Mouse (Mus musculus) ES-Bruce4 (cell line): ENCODE data around the gene Tpk1. TPM values are rescaled to one million over a fixed set of nuclear protein-coding genes. Genes with fewer than 3 reads are reported as not detected.

Experiments
- H3K27ac ChIP-seq: 2 replicates; pipeline ENCODE4 v1.5.1; 2012; ENCODE audit warnings: low read length, inconsistent platforms; ENCODE audit not compliant: insufficient read depth
- H3K27me3 ChIP-seq: 2 replicates; pipeline ENCODE4 v1.6.1; 2012; ENCODE audit warnings: mild to moderate bottlenecking, low read length, inconsistent platforms; ENCODE audit not compliant: control insufficient read depth, poor library complexity, insufficient read depth, severe bottlenecking
- H3K36me3 ChIP-seq: 2 replicates; pipeline ENCODE4 v1.6.1; 2012; ENCODE audit warnings: inconsistent platforms, mild to moderate bottlenecking, low read length, moderate library complexity; ENCODE audit not compliant: control insufficient read depth, poor library complexity, insufficient read depth, severe bottlenecking
- H3K4me1 ChIP-seq: one replicate; pipeline ENCODE4 v1.8.1; 2011; ENCODE audit warnings: low read length; ENCODE audit not compliant: control insufficient read depth, insufficient read depth
- H3K4me3 ChIP-seq: 2 replicates; pipeline ENCODE4 v1.5.1; 2011; ENCODE audit warnings: low read depth, mild to moderate bottlenecking, low read length
- H3K9ac ChIP-seq: 2 replicates; pipeline ENCODE4 v1.6.1; 2012; ENCODE audit warnings: low read depth, mild to moderate bottlenecking, inconsistent platforms; ENCODE audit not compliant: poor library complexity, severe bottlenecking
- H3K9me3 ChIP-seq: replicated peaks from 2 replicates; pipeline ENCODE4 v1.6.1; 2012; ENCODE audit warnings: mild to moderate bottlenecking, low read length, inconsistent platforms; ENCODE audit not compliant: control insufficient read depth, poor library complexity, insufficient read depth, severe bottlenecking
- CTCF ChIP-seq: IDR thresholded peaks from one replicate; pipeline ENCODE4 v1.8.1; 2011; ENCODE audit warnings: low read depth, low read length
- EP300 ChIP-seq: IDR thresholded peaks from 2 replicates; pipeline ENCODE4 v1.6.1; 2011; ENCODE audit warnings: low read depth, low read length; ENCODE audit not compliant: insufficient read depth
- POLR2A ChIP-seq: IDR thresholded peaks from one replicate; pipeline ENCODE4 v1.8.1; 2011; ENCODE audit warnings: low read length; ENCODE audit not compliant: insufficient read depth
- polyA plus RNA-seq: library from polyadenylated mRNA; stranded (reverse); fragments of >200 nt; gene quantifications from 2 replicates; pipeline ENCODE4 v1.2.4, GENCODE M21; 2011; ENCODE audit warnings: low read depth; ENCODE audit not compliant: missing spikeins, insufficient read depth, insufficient read length

Gene Tpk1
- polyA plus RNA-seq, 1 experiment, result 7.5 TPM

DNA sequence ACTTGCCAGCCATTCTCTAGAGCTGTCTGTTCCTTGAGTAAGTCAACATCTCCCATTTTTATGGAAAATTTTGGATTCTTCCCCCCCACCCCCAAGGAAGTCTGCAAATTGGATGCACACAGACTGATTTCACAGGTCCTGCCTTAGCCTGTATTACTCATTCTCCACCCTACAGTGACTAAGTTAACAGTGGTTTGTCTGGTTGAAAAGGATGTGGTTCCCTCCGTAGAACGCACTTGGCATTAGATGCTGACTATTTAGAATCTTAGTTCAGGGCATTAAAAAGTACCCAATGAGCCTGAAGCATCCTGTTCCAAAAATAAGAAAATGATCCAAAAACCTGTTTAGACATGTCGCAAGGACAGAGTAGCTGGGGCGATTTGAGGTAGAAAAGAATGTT is 312.6 kb downstream of the Tpk1 start:
- TF ChIP-seq POLR2A (no peak), CTCF (no peak), EP300 (no peak)
- Histone ChIP-seq H3K4me3 (no peak overlapping the region), H3K36me3 (no peaks in the 10 kb centered on the region), H3K4me1 (no peaks in the 10 kb centered on the region), H3K9me3 (no peaks in the 10 kb centered on the region), H3K9ac (no peak overlapping the region), H3K27ac (no peak overlapping the region), H3K27me3 (no peaks in the 10 kb centered on the region)

DNA sequence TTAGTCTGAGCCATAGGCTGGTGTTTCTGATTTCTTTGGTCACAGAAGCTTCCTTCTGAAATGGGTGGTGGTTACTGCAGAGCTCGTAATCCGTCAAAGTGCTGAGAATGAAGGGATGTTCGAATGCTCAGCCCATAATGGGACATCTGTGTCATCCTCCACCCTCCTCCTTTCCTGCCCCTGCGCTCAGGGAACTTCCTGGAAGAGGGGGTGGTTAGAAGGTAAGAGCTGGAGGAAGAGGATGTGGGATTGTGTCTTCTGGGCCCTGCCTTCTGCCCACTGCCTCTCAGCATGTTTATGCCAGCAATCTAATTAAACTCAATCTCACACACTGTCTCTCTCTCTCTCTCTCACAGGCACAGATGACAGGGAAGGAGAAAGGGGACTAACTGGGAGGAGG is 317.0 kb downstream of the Tpk1 start:
- Histone ChIP-seq H3K9ac (no peak overlapping the region), H3K36me3 (no peaks in the 10 kb centered on the region), H3K27ac (no peak overlapping the region), H3K9me3 (no peaks in the 10 kb centered on the region), H3K4me1 (no peaks in the 10 kb centered on the region), H3K4me3 (no peak overlapping the region), H3K27me3 (no peaks in the 10 kb centered on the region)
- TF ChIP-seq POLR2A, result no peak
- TF ChIP-seq CTCF, result no peak
- TF ChIP-seq EP300, result no peak

DNA sequence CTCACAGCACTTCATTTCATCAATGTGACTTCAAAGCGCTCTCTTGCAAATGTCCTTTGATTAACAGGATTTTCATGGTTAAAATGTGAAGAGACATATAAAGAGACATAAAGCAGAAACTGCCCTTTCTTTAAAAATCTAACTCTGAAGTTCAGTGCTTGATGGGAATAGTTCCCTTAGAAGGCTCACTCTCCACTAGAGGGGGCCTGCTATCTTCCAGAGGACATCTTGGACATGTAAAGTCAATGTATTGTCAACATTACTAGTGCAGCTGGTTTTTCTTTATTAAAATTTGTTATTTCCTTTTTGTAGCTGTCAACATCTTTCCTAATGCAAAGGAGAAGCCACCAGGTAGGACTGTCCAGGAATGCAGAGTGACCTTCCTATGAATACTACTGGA is 318.4 kb downstream of the Tpk1 start:
- H3K36me3 ChIP-seq, result no peaks in the 10 kb centered on the region
- no peaks in the 10 kb centered on the region for H3K27me3 ChIP-seq
- H3K27ac ChIP-seq, result no peak overlapping the region
- H3K9me3 ChIP-seq, result no peaks in the 10 kb centered on the region
- H3K4me3 ChIP-seq, result no peak overlapping the region
- no peak for TF ChIP-seq EP300
- no peak overlapping the region for H3K9ac ChIP-seq
- no peaks in the 10 kb centered on the region for H3K4me1 ChIP-seq

DNA sequence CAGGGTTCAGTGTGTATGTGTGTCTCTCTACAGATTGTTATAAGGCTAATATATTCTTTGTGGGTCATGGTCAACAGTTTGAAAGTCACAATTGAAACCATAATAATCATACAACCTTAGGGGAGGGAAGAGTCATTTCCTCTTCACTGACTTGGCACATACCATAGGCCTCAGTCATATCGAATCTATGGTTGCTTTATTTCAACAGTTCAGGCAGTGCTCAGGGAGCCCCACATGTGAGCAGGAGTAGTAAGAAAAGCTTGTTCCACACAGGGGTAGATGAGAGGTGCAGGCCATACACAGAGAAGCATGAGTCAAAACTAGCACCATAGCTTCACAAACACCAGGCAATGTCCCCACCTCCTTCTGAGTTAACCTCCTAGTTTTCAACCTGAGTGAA is 323.1 kb downstream of the Tpk1 start:
- Histone ChIP-seq H3K9ac (no peak overlapping the region), H3K36me3 (no peaks in the 10 kb centered on the region), H3K4me3 (no peak overlapping the region), H3K9me3 (no peaks in the 10 kb centered on the region), H3K4me1 (no peaks in the 10 kb centered on the region), H3K27ac (no peak overlapping the region), H3K27me3 (no peaks in the 10 kb centered on the region)
- TF ChIP-seq EP300 (no peak), POLR2A (no peak), CTCF (no peak)

DNA sequence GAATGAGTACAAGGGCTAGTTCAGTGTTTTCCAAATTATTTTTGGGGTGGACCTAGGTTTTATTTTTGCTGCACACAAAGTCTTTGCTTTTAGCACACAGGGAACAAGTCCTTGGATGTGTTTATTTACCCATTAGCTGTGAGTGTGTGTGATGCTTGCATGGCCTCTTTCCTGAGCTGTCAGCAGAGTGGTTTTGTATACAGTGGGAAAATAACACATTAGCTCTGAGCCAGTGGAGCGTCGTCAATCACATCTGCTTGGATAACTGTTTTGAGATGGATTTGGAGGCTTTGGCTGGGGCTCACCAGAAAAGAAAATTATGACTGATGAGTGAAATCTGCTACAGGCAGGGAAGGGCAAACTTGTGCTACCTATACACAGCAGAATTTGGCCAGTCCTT is 323.7 kb downstream of the Tpk1 start:
- Histone ChIP-seq H3K36me3 (no peaks in the 10 kb centered on the region), H3K27ac (no peak overlapping the region), H3K27me3 (no peaks in the 10 kb centered on the region), H3K4me3 (no peak overlapping the region), H3K9ac (no peak overlapping the region), H3K4me1 (no peaks in the 10 kb centered on the region), H3K9me3 (no peaks in the 10 kb centered on the region)
- no peak for TF ChIP-seq POLR2A
- TF ChIP-seq EP300, result no peak
- no peak for TF ChIP-seq CTCF

DNA sequence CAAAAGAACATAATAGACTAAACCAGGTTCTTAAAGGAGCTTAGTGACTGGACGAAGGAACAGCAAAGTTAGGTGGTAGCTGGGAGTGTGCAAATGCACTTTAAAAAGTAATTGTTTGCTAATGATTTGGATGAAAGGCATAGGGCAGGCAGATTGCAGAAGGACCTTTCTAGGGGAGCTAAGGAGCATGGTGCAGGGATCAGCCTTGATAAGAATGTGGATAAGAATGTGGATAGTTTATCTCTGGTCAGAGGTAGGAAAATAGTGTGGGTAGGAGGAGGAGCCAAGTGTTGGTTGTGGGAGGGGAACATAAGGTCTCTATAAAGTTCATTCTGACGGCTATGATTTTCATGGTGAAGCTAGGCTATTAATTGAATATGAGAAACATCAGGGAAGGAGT is 327.3 kb downstream of the Tpk1 start:
- Histone ChIP-seq H3K27ac (no peak overlapping the region), H3K9me3 (no peaks in the 10 kb centered on the region), H3K4me1 (no peaks in the 10 kb centered on the region), H3K27me3 (no peaks in the 10 kb centered on the region), H3K36me3 (no peaks in the 10 kb centered on the region), H3K4me3 (no peak overlapping the region), H3K9ac (no peak overlapping the region)
- TF ChIP-seq POLR2A, result no peak
- no peak for TF ChIP-seq CTCF
- TF ChIP-seq EP300, result no peak

DNA sequence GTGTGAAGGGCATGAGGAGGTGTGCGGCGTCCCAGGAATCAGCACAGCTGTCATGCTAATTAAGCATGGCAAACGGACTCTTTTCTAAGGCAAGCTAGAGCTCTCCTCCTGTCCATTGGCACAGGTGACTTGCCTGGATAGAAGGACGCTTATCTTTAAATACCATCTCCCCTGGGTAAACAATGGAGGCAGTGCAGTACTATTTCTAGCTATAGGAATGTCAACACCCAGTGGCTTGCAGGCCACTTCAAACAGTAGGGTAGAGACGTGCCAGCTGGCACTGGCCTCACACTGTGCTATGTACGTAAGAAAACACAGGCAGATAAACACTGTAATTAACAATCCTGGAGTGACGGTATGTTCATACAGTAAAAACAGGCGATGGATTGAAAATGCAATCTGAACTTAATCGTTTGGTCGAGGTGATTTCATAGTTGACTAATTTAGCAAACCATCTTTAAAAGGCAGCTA is 328.6 kb downstream of the Tpk1 start:
- Histone ChIP-seq H3K4me1 (no peaks in the 10 kb centered on the region), H3K27ac (no peak overlapping the region), H3K4me3 (no peak overlapping the region), H3K9ac (no peak overlapping the region), H3K9me3 (no peaks in the 10 kb centered on the region), H3K36me3 (no peaks in the 10 kb centered on the region), H3K27me3 (no peaks in the 10 kb centered on the region)
- TF ChIP-seq EP300 (no peak), CTCF (no peak), POLR2A (no peak)
